Mouse (Mus musculus): ENCODE results near the gene Xylt2. TPM values are rescaled to one million over a fixed set of nuclear protein-coding genes. Genes with fewer than 3 reads are reported as not detected.

The Xylt2 gene
- polyA plus RNA-seq, 1 experiment: 81.9 TPM

DNA sequence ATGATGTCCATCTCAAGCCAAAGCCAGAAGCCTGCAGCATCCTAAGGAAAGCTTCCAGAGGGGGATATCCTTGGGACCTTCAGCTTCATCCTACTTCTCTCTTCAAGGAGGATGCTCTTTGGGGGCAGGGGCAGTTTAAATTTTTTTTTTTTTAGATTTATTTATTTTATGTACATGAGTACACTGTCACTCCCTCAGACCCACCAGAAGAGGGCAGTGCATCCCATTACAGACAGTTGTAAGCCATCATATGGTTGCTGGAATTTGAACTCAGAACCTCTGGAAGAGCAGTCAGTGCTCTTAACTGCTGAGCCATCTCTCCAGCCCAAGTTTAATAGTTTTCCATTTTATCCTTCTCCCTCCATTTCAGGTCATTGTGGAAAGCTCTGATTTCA, 55.9 kb downstream of the Xylt2 start:
- Histone ChIP-seq H3K36me3 (ENCODE audit: control insufficient read depth, insufficient read depth, low read length) (no peaks in the 10 kb centered on the region), H3K4me3 (ENCODE audit: control insufficient read depth, insufficient read depth, low read length) (no peak overlapping the region), H3K4me1 (replicated peaks; ENCODE audit: control insufficient read depth, insufficient read depth, low read length) (no peaks in the 10 kb centered on the region), H3K27ac (ENCODE audit: control insufficient read depth, insufficient read depth, low read length) (no peak overlapping the region), H3K27me3 (ENCODE audit: control insufficient read depth, insufficient read depth, low read length) (no peaks in the 10 kb centered on the region)
- TF ChIP-seq CTCF (IDR thresholded peaks at IDR 0.05; ENCODE audit: borderline replicate concordance, control insufficient read depth, extremely low read depth, insufficient read depth, low read length, poor library complexity) (no peak), POLR2A (IDR thresholded peaks at IDR 0.05; ENCODE audit: control insufficient read depth, extremely low read depth, insufficient read depth, low read length, poor library complexity) (no peak)
- peak; percentile 7 for DNase-seq

DNA sequence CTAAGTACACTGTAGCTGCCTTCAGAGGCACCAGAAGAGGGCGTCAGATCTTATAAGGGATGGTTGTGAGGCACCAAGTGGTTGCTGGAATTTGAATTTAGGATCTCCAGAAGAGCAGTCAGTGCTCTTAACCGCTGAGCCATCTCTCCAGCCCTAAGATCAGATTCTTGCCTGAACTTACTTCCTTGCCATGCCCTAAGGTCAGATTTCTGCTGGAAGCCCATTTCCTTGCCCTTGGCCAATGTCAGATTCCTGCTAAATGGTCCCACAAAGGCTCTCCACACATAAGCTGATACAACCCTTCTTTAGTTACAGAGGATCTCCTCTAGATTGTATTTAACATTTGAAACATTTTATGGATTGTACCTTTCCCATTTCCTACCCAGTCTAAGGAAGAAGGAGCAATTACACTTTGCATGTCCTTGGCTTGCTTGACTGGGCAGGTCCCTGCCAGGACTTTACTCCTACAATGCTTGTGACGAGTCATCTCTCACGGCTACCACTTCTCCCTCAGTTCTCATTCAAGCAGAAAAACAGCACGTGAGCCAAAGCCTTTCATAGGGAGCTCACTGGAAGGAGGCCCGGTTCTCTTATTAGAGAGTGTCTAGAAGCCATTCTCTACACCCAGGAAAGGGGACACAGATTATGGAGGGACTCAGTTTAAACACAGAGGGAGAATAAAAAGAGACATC, 56.4 kb downstream of the Xylt2 start:
- no peak for DNase-seq
- H3K4me1 ChIP-seq (replicated peaks; ENCODE audit: control insufficient read depth, insufficient read depth, low read length): no peaks in the 10 kb centered on the region
- no peak overlapping the region for H3K27ac ChIP-seq (ENCODE audit: control insufficient read depth, insufficient read depth, low read length)
- no peaks in the 10 kb centered on the region for H3K27me3 ChIP-seq (ENCODE audit: control insufficient read depth, insufficient read depth, low read length)
- H3K36me3 ChIP-seq (ENCODE audit: control insufficient read depth, insufficient read depth, low read length): no peaks in the 10 kb centered on the region
- no peak for TF ChIP-seq CTCF (IDR thresholded peaks at IDR 0.05; ENCODE audit: borderline replicate concordance, control insufficient read depth, extremely low read depth, insufficient read depth, low read length, poor library complexity)
- no peak for TF ChIP-seq POLR2A (IDR thresholded peaks at IDR 0.05; ENCODE audit: control insufficient read depth, extremely low read depth, insufficient read depth, low read length, poor library complexity)
- 83% methylated on average over 6 of the region's 6 CpGs for WGBS
- no peak overlapping the region for H3K4me3 ChIP-seq (ENCODE audit: control insufficient read depth, insufficient read depth, low read length)

DNA sequence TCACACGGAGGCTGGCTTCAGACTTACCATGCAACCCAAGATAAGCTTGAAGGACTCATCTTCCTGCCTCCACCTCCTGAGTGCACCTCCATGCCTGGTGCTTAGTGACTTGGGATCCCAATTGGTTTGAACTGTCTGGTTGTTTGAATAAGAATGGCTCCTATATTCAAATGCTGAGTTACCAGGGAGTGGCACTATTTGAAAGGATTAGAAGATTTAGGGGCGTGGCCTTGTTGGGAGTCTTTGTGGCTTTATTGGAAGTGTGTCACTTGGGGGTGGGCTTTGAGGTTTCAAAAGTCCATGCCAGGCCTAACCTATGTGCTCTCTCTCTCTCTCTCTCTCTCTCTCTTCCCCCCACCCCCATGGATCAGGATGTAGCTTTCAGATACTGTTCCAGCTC, 59.7 kb downstream of the Xylt2 start:
- no peak overlapping the region for H3K27ac ChIP-seq (ENCODE audit: control insufficient read depth, insufficient read depth, low read length)
- WGBS: 98% methylated on average over 2 of the region's 2 CpGs
- no peaks in the 10 kb centered on the region for H3K27me3 ChIP-seq (ENCODE audit: control insufficient read depth, insufficient read depth, low read length)
- TF ChIP-seq CTCF (IDR thresholded peaks at IDR 0.05; ENCODE audit: borderline replicate concordance, control insufficient read depth, extremely low read depth, insufficient read depth, low read length, poor library complexity) (no peak), POLR2A (IDR thresholded peaks at IDR 0.05; ENCODE audit: control insufficient read depth, extremely low read depth, insufficient read depth, low read length, poor library complexity) (no peak)
- H3K4me1 ChIP-seq (replicated peaks; ENCODE audit: control insufficient read depth, insufficient read depth, low read length): peaks cover 3% of the 10 kb centered on the region; the same call in 1 of the 2 replicates
- no peak overlapping the region for H3K4me3 ChIP-seq (ENCODE audit: control insufficient read depth, insufficient read depth, low read length)
- no peaks in the 10 kb centered on the region for H3K36me3 ChIP-seq (ENCODE audit: control insufficient read depth, insufficient read depth, low read length)
- no peak for DNase-seq

DNA sequence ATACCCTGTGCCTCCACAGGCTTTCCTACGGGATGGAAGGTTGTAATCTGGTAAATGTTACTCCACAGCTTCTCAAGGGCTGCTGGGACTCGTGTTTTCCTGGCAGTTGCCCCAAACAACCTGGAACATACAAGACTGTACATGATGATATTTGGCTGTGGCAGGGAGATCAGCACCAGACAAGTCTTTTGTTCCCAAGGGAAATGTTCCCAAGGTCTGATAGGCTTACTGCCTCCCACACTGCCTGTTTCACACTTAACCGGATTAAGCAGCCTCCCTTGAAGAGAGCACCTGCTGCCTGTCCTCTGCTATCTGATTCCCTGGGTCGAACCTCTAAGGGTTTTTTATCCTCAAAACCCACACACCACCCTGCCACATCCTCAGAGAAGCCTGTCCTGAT, 61.8 kb downstream of the Xylt2 start:
- no peak overlapping the region for H3K4me3 ChIP-seq (ENCODE audit: control insufficient read depth, insufficient read depth, low read length)
- DNase-seq: no peak
- no peaks in the 10 kb centered on the region for H3K27me3 ChIP-seq (ENCODE audit: control insufficient read depth, insufficient read depth, low read length)
- H3K36me3 ChIP-seq (ENCODE audit: control insufficient read depth, insufficient read depth, low read length): no peaks in the 10 kb centered on the region
- H3K4me1 ChIP-seq (replicated peaks; ENCODE audit: control insufficient read depth, insufficient read depth, low read length): peaks cover 3% of the 10 kb centered on the region; the same call in 1 of the 2 replicates
- TF ChIP-seq POLR2A (IDR thresholded peaks at IDR 0.05; ENCODE audit: control insufficient read depth, extremely low read depth, insufficient read depth, low read length, poor library complexity) (no peak), CTCF (IDR thresholded peaks at IDR 0.05; ENCODE audit: borderline replicate concordance, control insufficient read depth, extremely low read depth, insufficient read depth, low read length, poor library complexity) (no peak)
- no peak overlapping the region for H3K27ac ChIP-seq (ENCODE audit: control insufficient read depth, insufficient read depth, low read length)
- WGBS: 43% methylated on average over 4 of the region's 4 CpGs

DNA sequence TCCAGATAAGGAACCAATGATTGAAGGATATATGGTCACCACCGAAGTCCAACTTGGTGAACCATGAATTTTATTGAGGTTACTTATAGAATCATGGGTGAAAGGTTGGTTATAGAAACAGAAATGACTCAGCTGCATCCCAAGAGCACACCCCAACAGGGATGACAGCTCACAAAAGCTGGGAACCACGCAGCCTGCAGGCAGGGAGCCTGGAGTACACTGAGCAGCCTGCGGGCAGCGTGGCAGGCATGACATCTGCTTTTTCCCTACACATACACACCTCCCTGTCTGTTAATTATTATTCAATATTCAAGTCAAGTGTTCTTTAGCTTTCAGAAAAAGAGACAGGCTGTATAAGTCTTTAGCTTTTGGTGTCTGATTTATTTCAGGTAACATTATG, 62.7 kb downstream of the Xylt2 start:
- TF ChIP-seq POLR2A (IDR thresholded peaks at IDR 0.05; ENCODE audit: control insufficient read depth, extremely low read depth, insufficient read depth, low read length, poor library complexity) (no peak), CTCF (IDR thresholded peaks at IDR 0.05; ENCODE audit: borderline replicate concordance, control insufficient read depth, extremely low read depth, insufficient read depth, low read length, poor library complexity) (no peak)
- no peaks in the 10 kb centered on the region for H3K36me3 ChIP-seq (ENCODE audit: control insufficient read depth, insufficient read depth, low read length)
- H3K27me3 ChIP-seq (ENCODE audit: control insufficient read depth, insufficient read depth, low read length): no peaks in the 10 kb centered on the region
- no peak overlapping the region for H3K27ac ChIP-seq (ENCODE audit: control insufficient read depth, insufficient read depth, low read length)
- peaks cover 3% of the 10 kb centered on the region; the same call in 1 of the 2 replicates for H3K4me1 ChIP-seq (replicated peaks; ENCODE audit: control insufficient read depth, insufficient read depth, low read length)
- H3K4me3 ChIP-seq (ENCODE audit: control insufficient read depth, insufficient read depth, low read length): no peak overlapping the region
- DNase-seq: no peak
- WGBS: 96% methylated on average over 4 of the region's 4 CpGs

Other genes starting within 250 kb of the Xylt2 start
- gene Cacna1g, start 203.3 kb downstream of the Xylt2 start, polyA plus RNA-seq (2012; rRNA removed): 2.3 and 6.5 TPM in 2 replicates
- gene Spata20, start 191.3 kb downstream of the Xylt2 start, polyA plus RNA-seq (2012; rRNA removed): 0.04 and 0.39 TPM in 2 replicates
- 1.8 and 3.3 TPM in 2 replicates for gene Epn3, start 177.5 kb downstream of the Xylt2 start, polyA plus RNA-seq (2012; rRNA removed)
- gene Mycbpap, start 155.8 kb downstream of the Xylt2 start, polyA plus RNA-seq (2012; rRNA removed): 0.13 and 0.19 TPM in 2 replicates
- gene Rsad1, start 128.3 kb downstream of the Xylt2 start, polyA plus RNA-seq (2012; rRNA removed): 5.4 and 6.8 TPM in 2 replicates
- 0.59 TPM in 2 replicates for gene Chad, start 112.5 kb downstream of the Xylt2 start, polyA plus RNA-seq (2012; rRNA removed)
- gene Acsf2, start 75.6 kb downstream of the Xylt2 start, polyA plus RNA-seq (2012; rRNA removed): 15.8 and 24.6 TPM in 2 replicates
- 62.3 and 68.2 TPM in 2 replicates for gene Lrrc59, start 47.7 kb downstream of the Xylt2 start, polyA plus RNA-seq (2012; rRNA removed)
- gene Mrpl27, start 23.7 kb downstream of the Xylt2 start, polyA plus RNA-seq (2012; rRNA removed): 33.9 and 34.7 TPM in 2 replicates
- 8.9 and 12.8 TPM in 2 replicates for gene Eme1, start 23.6 kb downstream of the Xylt2 start, polyA plus RNA-seq (2012; rRNA removed)
- gene Gm11541, start 27.0 kb upstream of the Xylt2 start, polyA plus RNA-seq (2012; rRNA removed): not detected in 2 replicates
- gene Cdc34b, start 64.3 kb upstream of the Xylt2 start, polyA plus RNA-seq (2012; rRNA removed): not detected in 2 replicates
- gene Tmem92, start 105.2 kb upstream of the Xylt2 start, polyA plus RNA-seq (2012; rRNA removed): 0.32 and 0.42 TPM in 2 replicates